Mouse (Mus musculus): ENCODE data around the gene Fbxo2. TPM values are rescaled to one million over a fixed set of nuclear protein-coding genes. Genes with fewer than 3 reads are reported as not detected.
"Not testable (repeated sequence)": the region's sequence is repeated elsewhere in the genome, so short reads cannot be mapped to it uniquely, and the experiment has no call there.

The Fbxo2 gene
- polyA plus RNA-seq, 1 experiment from 2014 or later: 7.1 TPM

GRCm38 (mm10) chr4:148165551-148165950 lies 5.1 kb downstream of the Fbxo2 start:
- ATAC-seq (ENCODE audit: low FRiP score): no peak
- Histone ChIP-seq H3K27me3 (peaks cover 78% of the 10 kb centered on the region), H3K4me1 (replicated peaks) (peaks cover 38% of the 10 kb centered on the region), H3K9me3 (no peaks in the 10 kb centered on the region), H3K4me2 (no peak overlapping the region), H3K4me3 (no peak overlapping the region), H3K36me3 (no peaks in the 10 kb centered on the region), H3K9ac (no peak overlapping the region), H3K27ac (0 out of 2 replicates have a peak overlapping the region, but pooled peaks have one; percentile 35)
- WGBS: 7% methylated on average over 17 of the region's 17 CpGs

- Histone ChIP-seq H3K36me3 (no peaks in the 10 kb centered on the region), H3K4me3 (no peak overlapping the region), H3K4me2 (peak overlapping the region; percentile 32), H3K27ac (peak overlapping the region; percentile 70), H3K27me3 (peaks cover 70% of the 10 kb centered on the region), H3K4me1 (replicated peaks) (peaks cover 30% of the 10 kb centered on the region), H3K9ac (peak overlapping the region; percentile 20; the same call in 1 of the 2 replicates), H3K9me3 (no peaks in the 10 kb centered on the region)
- ATAC-seq (ENCODE audit: low FRiP score): peak; percentile 49
- WGBS: 5% methylated on average over 10 of the region's 10 CpGs
These were observed 6.0 kb downstream of the Fbxo2 start for GRCm38 (mm10) chr4:148166431-148166830.

DNA sequence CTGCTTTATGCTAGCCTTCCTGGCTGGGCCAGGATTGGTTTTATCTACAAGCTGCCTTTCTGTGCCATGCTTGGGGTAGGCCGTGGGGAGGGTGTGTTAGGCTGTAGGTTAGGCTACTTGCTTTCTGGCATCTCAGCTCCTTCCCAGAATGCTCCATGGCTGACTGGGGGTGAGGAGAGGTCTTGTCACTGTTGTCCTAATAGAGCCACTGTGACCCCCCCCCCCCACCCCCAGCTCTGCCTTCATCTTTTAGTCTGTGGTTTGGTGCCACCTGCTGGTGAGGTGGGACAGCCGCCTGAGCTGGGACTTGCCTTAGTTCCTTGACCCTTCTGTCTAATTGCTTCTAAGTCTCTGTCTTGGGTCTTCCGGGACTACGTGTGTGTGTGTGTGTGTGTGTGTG lies 6.6 kb downstream of the Fbxo2 start:
- 6% methylated on average over 3 of the region's 4 CpGs for WGBS
- H3K4me1 ChIP-seq (replicated peaks): peaks cover 30% of the 10 kb centered on the region
- peak overlapping the region; percentile 70 for H3K27ac ChIP-seq
- peaks cover 70% of the 10 kb centered on the region for H3K27me3 ChIP-seq
- H3K4me3 ChIP-seq: no peak overlapping the region
- no peaks in the 10 kb centered on the region for H3K9me3 ChIP-seq
- no peaks in the 10 kb centered on the region for H3K36me3 ChIP-seq
- peak overlapping the region; percentile 32 for H3K4me2 ChIP-seq
- no peak overlapping the region for H3K9ac ChIP-seq
- ATAC-seq (ENCODE audit: low FRiP score): peak; percentile 22

DNA sequence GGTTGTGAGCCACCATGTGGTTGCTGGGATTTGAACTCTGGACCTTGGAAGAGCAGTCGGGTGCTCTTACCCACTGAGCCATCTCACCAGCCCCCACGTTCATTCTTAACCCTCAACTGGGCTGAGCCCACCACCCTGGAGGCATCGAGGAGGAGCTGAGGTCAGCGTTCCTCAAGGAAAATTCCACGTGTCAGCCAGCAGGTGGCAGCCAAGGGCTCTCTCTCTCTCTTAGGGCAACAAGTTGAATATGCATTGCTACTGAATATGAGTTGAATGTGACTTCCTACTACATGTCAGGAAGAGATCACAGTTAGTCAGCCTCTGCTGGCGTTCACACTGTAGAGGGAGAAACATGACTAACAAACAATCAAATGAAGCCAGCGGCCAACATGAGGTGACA lies 7.9 kb downstream of the Fbxo2 start:
- Histone ChIP-seq H3K36me3 (no peaks in the 10 kb centered on the region), H3K27ac (no peak overlapping the region), H3K4me3 (no peak overlapping the region), H3K9me3 (no peaks in the 10 kb centered on the region), H3K9ac (no peak overlapping the region), H3K4me2 (no peak overlapping the region), H3K4me1 (replicated peaks) (peaks cover 33% of the 10 kb centered on the region), H3K27me3 (peaks cover 70% of the 10 kb centered on the region)
- WGBS: 29% methylated on average over 7 of the region's 7 CpGs
- no peak for ATAC-seq (ENCODE audit: low FRiP score)

- H3K27me3 ChIP-seq: peaks cover 63% of the 10 kb centered on the region
These were observed 9.2 kb downstream of the Fbxo2 start for GRCm38 (mm10) chr4:148169586-148169985.

DNA sequence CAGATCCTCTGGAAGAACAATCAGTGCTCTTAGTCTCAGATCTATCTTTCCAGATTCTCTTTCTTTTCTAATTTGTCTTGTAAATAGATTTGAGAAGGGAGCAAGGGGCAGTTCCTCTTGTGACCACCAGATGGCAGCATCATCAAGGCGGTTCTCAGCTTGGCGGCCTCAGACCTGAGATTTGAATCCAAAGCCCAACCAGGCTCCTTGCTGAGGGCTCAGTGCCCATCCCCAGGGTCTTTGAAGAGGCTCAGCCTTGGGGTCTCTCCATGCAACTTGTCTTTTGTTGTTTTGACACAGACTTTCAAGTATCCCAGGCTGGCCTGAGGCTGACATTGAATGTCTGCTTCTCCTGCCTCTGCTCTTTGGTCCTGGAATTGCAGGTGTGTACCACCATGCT lies 10.4 kb downstream of the Fbxo2 start:
- H3K27me3 ChIP-seq: peaks cover 51% of the 10 kb centered on the region
- no peaks in the 10 kb centered on the region for H3K36me3 ChIP-seq
- WGBS: 3% methylated on average over 2 of the region's 2 CpGs
- H3K9ac ChIP-seq: no peak overlapping the region
- no peak overlapping the region for H3K4me2 ChIP-seq
- H3K27ac ChIP-seq: no peak overlapping the region
- no peaks in the 10 kb centered on the region for H3K9me3 ChIP-seq
- no peak for ATAC-seq (ENCODE audit: low FRiP score)
- peaks cover 39% of the 10 kb centered on the region for H3K4me1 ChIP-seq (replicated peaks)
- no peak overlapping the region for H3K4me3 ChIP-seq

More at GRCm38 (mm10) chr4:148169586-148169985, 9.2 kb downstream of the Fbxo2 start:
- H3K36me3 ChIP-seq: no peaks in the 10 kb centered on the region
- no peak overlapping the region for H3K4me2 ChIP-seq
- ATAC-seq (ENCODE audit: low FRiP score): no peak
- 26% methylated on average over 15 of the region's 15 CpGs for WGBS
- H3K9ac ChIP-seq: no peak overlapping the region
- H3K4me1 ChIP-seq (replicated peaks): peaks cover 38% of the 10 kb centered on the region
- H3K9me3 ChIP-seq: no peaks in the 10 kb centered on the region
- H3K4me3 ChIP-seq: no peak overlapping the region
- H3K27ac ChIP-seq: no peak overlapping the region

DNA sequence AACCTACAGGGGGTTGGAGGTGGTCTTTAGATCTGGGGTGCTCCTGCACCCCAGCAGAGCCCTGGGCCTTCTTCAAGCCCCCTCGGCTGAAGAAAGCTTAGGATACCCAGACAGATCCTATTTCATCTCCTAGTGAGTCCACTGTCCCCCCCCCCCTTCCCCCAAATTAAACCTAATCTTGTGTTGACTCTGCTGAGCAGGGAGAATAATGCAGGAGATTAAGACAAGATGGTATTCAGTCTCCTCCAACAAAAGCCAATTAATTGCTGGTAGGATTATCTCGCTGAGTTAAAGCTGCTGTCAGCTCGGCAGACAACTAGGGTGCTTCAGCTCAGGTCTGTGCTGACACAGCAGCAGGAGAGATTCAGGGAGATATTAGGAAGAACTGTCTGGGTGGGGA lies 10.8 kb downstream of the Fbxo2 start:
- Histone ChIP-seq H3K9ac (no peak overlapping the region), H3K27me3 (peaks cover 47% of the 10 kb centered on the region), H3K4me2 (no peak overlapping the region), H3K9me3 (no peaks in the 10 kb centered on the region), H3K27ac (no peak overlapping the region), H3K36me3 (no peaks in the 10 kb centered on the region), H3K4me1 (replicated peaks) (peaks cover 39% of the 10 kb centered on the region), H3K4me3 (no peak overlapping the region)
- 37% methylated on average over 3 of the region's 3 CpGs for WGBS
- ATAC-seq (ENCODE audit: low FRiP score): no peak

DNA sequence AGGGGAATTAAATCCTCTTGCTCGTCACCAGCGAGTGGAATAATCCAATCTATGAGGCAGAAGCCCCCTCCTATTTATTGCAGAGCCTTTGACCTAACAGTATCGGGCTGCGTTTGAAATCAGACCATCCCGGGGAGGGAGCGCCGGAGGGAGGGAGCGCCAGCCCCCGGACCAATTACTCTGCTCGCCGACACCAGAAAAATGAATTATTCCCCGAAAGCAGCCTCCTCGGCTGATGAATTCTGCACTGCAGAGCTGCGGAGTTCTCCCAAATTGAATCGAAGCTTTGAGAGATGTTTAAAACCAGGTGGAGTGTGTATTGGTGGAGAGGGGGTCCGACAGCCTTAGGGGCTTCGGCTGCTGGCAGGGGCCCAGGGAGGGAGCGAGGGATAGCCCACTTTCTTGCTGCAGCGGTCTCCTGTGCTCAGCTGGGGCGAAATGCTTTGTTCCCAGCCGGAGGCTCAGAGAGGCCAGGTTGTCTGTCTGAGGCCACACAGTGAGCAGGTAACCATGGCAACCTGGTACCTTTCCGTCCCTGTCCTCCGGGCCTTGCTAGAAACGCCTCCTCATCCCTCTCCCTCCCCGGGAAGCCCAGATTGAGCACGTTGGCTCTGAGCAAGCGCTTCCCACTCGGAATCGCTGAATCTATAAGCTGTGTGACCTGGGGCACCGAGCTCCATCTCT lies 13.5 kb downstream of the Fbxo2 start:
- H3K9ac ChIP-seq: peak overlapping the region; percentile 51; the same call in 1 of the 2 replicates
- H3K4me1 ChIP-seq (replicated peaks): peaks cover 45% of the 10 kb centered on the region
- peak overlapping the region; percentile 86 for H3K27ac ChIP-seq
- H3K4me3 ChIP-seq: peak overlapping the region; percentile 26
- H3K27me3 ChIP-seq: peaks cover 54% of the 10 kb centered on the region
- peak overlapping the region; percentile 53 for H3K4me2 ChIP-seq
- ATAC-seq (ENCODE audit: low FRiP score): peak; percentile 67
- under 1% methylated on average over 30 of the region's 30 CpGs for WGBS
- no peaks in the 10 kb centered on the region for H3K9me3 ChIP-seq
- no peaks in the 10 kb centered on the region for H3K36me3 ChIP-seq

DNA sequence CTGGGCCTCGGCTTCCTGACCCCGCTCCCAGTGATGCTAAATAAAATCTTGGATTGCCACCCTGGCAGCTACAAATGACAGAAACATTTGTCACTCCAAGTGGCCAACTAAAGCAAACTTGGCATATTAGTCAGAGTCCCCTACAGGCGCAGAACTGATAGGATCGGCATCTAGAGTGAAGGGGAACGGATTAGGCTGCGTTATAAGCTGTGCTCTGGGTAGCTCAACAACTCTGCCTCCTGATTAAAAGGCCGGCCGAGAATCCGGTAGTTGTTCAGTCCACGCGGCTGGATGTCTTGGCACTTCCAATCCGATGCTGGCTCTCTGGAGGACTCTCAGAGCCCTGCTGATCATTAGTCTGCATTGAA lies 14.1 kb downstream of the Fbxo2 start:
- Histone ChIP-seq H3K4me1 (replicated peaks) (peaks cover 45% of the 10 kb centered on the region), H3K27me3 (peaks cover 54% of the 10 kb centered on the region), H3K9me3 (no peaks in the 10 kb centered on the region), H3K27ac (peak overlapping the region; percentile 86), H3K9ac (no peak overlapping the region; the same call in 1 of the 2 replicates), H3K36me3 (no peaks in the 10 kb centered on the region), H3K4me3 (peak overlapping the region; percentile 26; the same call in 1 of the 2 replicates), H3K4me2 (peak overlapping the region; percentile 53)
- 8% methylated on average over 12 of the region's 12 CpGs for WGBS
- ATAC-seq (ENCODE audit: low FRiP score): no peak

GRCm38 (mm10) chr4:148176603-148177002 lies 16.2 kb downstream of the Fbxo2 start:
- not testable (repeated sequence) for ATAC-seq (ENCODE audit: low FRiP score); H3K4me2 ChIP-seq; H3K9me3 ChIP-seq; H3K36me3 ChIP-seq; H3K9ac ChIP-seq; H3K4me3 ChIP-seq; H3K27ac ChIP-seq
- Histone ChIP-seq H3K27me3 (peaks cover 43% of the 10 kb centered on the region), H3K4me1 (replicated peaks) (peaks cover 45% of the 10 kb centered on the region)
- 76% methylated on average over 5 of the region's 6 CpGs for WGBS

- no peak for ATAC-seq (ENCODE audit: low FRiP score)
- H3K9me3 ChIP-seq: no peaks in the 10 kb centered on the region
- H3K4me3 ChIP-seq: no peak overlapping the region
- H3K36me3 ChIP-seq: no peaks in the 10 kb centered on the region
- no peak overlapping the region for H3K27ac ChIP-seq
- H3K27me3 ChIP-seq: peaks cover 32% of the 10 kb centered on the region
- H3K9ac ChIP-seq: 0 out of 2 replicates have a peak overlapping the region, but pooled peaks have one; percentile 8
- H3K4me1 ChIP-seq (replicated peaks): peaks cover 49% of the 10 kb centered on the region
- H3K4me2 ChIP-seq: no peak overlapping the region
These were observed 17.3 kb downstream of the Fbxo2 start for GRCm38 (mm10) chr4:148177716-148178115.

DNA sequence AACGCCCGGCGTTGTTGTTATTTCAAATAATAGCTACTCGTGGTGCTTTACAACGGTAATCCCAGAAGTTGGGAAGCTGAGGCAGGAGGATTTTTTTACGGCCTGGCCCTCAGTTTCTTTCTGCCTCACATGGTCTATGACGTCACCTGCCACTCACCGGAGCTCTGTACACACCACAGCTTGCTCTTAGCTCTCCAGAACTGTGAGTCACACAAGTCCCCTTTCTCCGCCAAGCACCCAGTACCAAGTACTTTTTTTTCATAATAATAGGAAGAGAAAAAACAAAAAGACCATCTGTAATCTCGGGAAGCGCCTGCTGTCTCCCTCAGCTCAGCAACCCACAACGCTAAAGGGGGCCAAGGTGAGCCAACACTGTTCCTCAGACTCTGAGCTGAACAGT lies 21.1 kb downstream of the Fbxo2 start:
- Histone ChIP-seq H3K4me1 (replicated peaks) (peaks cover 24% of the 10 kb centered on the region), H3K9me3 (no peaks in the 10 kb centered on the region), H3K4me2 (no peak overlapping the region), H3K27ac (no peak overlapping the region), H3K4me3 (no peak overlapping the region), H3K9ac (no peak overlapping the region), H3K36me3 (no peaks in the 10 kb centered on the region), H3K27me3 (peaks cover 20% of the 10 kb centered on the region)
- no peak for ATAC-seq (ENCODE audit: low FRiP score)
- WGBS: 87% methylated on average over 12 of the region's 12 CpGs

GRCm38 (mm10) chr4:148182363-148182762 lies 21.9 kb downstream of the Fbxo2 start:
- Histone ChIP-seq H3K9me3 (no peaks in the 10 kb centered on the region), H3K4me1 (replicated peaks) (peaks cover 22% of the 10 kb centered on the region), H3K9ac (no peak overlapping the region), H3K36me3 (no peaks in the 10 kb centered on the region), H3K27ac (no peak overlapping the region), H3K4me3 (no peak overlapping the region), H3K4me2 (no peak overlapping the region), H3K27me3 (peaks cover 16% of the 10 kb centered on the region)
- peak; percentile 47; the same call in 1 of the 2 replicates for ATAC-seq (ENCODE audit: low FRiP score)
- WGBS: 35% methylated on average over 8 of the region's 8 CpGs

Data from hindbrain, embryonic 13.5 days (tissue).